Mouse (Mus musculus) liver, embryonic 14.5 days (tissue): ENCODE measurements around the gene Prpsap2. TPM values are rescaled to one million over a fixed set of nuclear protein-coding genes. Genes with fewer than 3 reads are reported as not detected.

Experiments
- ATAC-seq: fragments of 200-750 bp; cut with Nextera tagmentation; 2 replicates; pipeline ENCODE4 v1.8.0; 2017; ENCODE audit warnings: moderate number of reproducible peaks, mild to moderate bottlenecking, moderate library complexity; ENCODE audit not compliant: insufficient read depth
- DNase-seq, 3 experiments: peaks; one replicate each; pipeline ENCODE4 v3.0.0-alpha.2; 2012 to 2013; ENCODE audit warnings: low read depth in 3 of 3, low spot score in 3 of 3
- H3K27ac ChIP-seq: fragments of 300-500 bp; sonication (generic); 2 replicates; pipeline ENCODE4 v1.5.1; 2014; ENCODE audit warnings: moderate library complexity, mild to moderate bottlenecking, control low read depth, inconsistent platforms
- H3K27me3 ChIP-seq: fragments of 300-500 bp; sonication (generic); 2 replicates; pipeline ENCODE4 v1.6.1; 2014; ENCODE audit warnings: mild to moderate bottlenecking, low read length, moderate library complexity; ENCODE audit not compliant: control insufficient read depth, insufficient read depth
- H3K36me3 ChIP-seq: fragments of 300-500 bp; sonication (generic); replicated peaks from 2 replicates; pipeline ENCODE4 v1.6.1; 2014; ENCODE audit warnings: low read depth; ENCODE audit not compliant: control insufficient read depth, insufficient read depth
- H3K4me1 ChIP-seq, 2 experiments: fragments of 200-500 bp in 1 of 2; fragments of 300-500 bp in 1 of 2; sonication (generic) in 1 of 2; replicated peaks; 2 replicates each; pipeline ENCODE4 v1.6.1; 2012 to 2014; ENCODE audit warnings: antibody characterized with exemption in 1 of 2, inconsistent platforms in 1 of 2, low read length in 1 of 2; ENCODE audit not compliant: control insufficient read depth in 2 of 2, insufficient read depth in 2 of 2
- H3K4me2 ChIP-seq: fragments of 300-500 bp; sonication (generic); 2 replicates; pipeline ENCODE4 v1.6.1; 2014; ENCODE audit warnings: low read depth, mild to moderate bottlenecking, control low read depth, moderate library complexity
- H3K4me3 ChIP-seq, 2 experiments: fragments of 200-500 bp in 1 of 2; fragments of 300-500 bp in 1 of 2; sonication (generic) in 1 of 2; 2 replicates each; pipeline ENCODE4 v1.5.1; 2012 to 2014; ENCODE audit warnings: low read depth in 2 of 2, low read length in 2 of 2, mild to moderate bottlenecking in 2 of 2, control low read depth in 1 of 2, inconsistent platforms in 1 of 2, moderate library complexity in 1 of 2; ENCODE audit not compliant: insufficient read depth in 1 of 2
- H3K9ac ChIP-seq: fragments of 300-500 bp; sonication (generic); replicated peaks from 2 replicates; pipeline ENCODE4 v1.6.1; 2014; ENCODE audit warnings: mild to moderate bottlenecking, control low read depth, moderate library complexity
- H3K9me3 ChIP-seq: fragments of 300-500 bp; sonication (generic); 2 replicates; pipeline ENCODE4 v1.6.1; 2016; ENCODE audit warnings: low read length, mixed read lengths; ENCODE audit not compliant: control insufficient read depth
- CTCF ChIP-seq: IDR thresholded peaks from 2 replicates; pipeline ENCODE4 v1.5.1; 2016; ENCODE audit warnings: antibody characterized with exemption, low read depth, control low read depth
- EP300 ChIP-seq: IDR thresholded peaks from 2 replicates; pipeline ENCODE4 v1.6.1; 2016; ENCODE audit warnings: antibody characterized with exemption, low read depth
- WGBS: fragments of 180-500 bp; shearing (Covaris S2); extraction: QIAGEN DNeasy Blood & Tissue Kit; methylation state at CpG from one replicate; pipeline ENCODE4 v1.1.7; 2014; ENCODE audit not compliant: insufficient replicate concordance; 5-methylcytosine and 5-hydroxymethylcytosine counted together
- polyA plus RNA-seq, 2 experiments: library from polyadenylated mRNA; depleted of rRNA in 1 of 2; stranded (reverse) in 1 of 2; unstranded in 1 of 2; fragments of >200 nt; fragmentation: Nextera tagmentation in 1 of 2; extraction: Ambion mirVana in 1 of 2; gene quantifications; 2 replicates each; pipeline versions ENCODE4 v1.2.1 to v1.2.3; 2012 to 2014

The Prpsap2 gene
- polyA plus RNA-seq, 2 experiments, result 6.1 to 6.9 TPM

DNA sequence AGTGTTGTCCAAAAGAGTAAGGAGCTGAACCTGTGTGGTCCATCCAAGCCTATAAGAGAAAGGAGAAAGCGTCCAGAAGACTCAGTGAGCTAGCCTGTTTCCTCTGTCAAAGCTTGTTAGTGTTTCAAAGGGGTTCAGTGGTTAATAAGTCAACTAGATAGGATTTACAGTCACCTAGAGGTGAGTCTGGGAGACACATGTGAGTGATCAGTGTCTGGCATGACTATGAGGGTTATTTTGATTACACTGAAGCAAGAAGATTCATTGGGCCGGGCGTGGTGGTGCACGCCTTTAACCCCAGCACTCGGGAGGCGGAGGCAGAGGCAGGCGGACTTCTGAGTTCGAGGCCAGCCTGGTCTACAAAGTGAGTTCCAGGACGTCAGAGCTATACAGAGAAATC lies 16.1 kb downstream of the Prpsap2 start:
- Histone ChIP-seq H3K4me2 (no peak overlapping the region), H3K9ac (no peak overlapping the region), H3K4me1 (no peaks in the 10 kb centered on the region), H3K27me3 (no peaks in the 10 kb centered on the region), H3K9me3 (no peaks in the 10 kb centered on the region), H3K4me3 (no peak overlapping the region), H3K27ac (no peak overlapping the region), H3K36me3 (no peaks in the 10 kb centered on the region; the same call in none of the 2 replicates)
- ATAC-seq, result no peak
- 85% methylated on average over 9 of the region's 9 CpGs for WGBS
- DNase-seq, result no peak
- TF ChIP-seq EP300 (no peak), CTCF (no peak)

- no peaks in the 10 kb centered on the region for H3K27me3 ChIP-seq
- no peak for ATAC-seq
- no peak overlapping the region for H3K4me2 ChIP-seq
- H3K9ac ChIP-seq, result no peak overlapping the region
- H3K36me3 ChIP-seq, result no peaks in the 10 kb centered on the region; the same call in 1 of the 2 replicates
- peak; percentile 33 for TF ChIP-seq CTCF
- TF ChIP-seq EP300, result no peak
- no peaks in the 10 kb centered on the region for H3K4me1 ChIP-seq
- no peak overlapping the region for H3K27ac ChIP-seq
- WGBS, result 47% methylated on average over 3 of the region's 3 CpGs
- DNase-seq, result no peak
- no peaks in the 10 kb centered on the region for H3K9me3 ChIP-seq
- no peak overlapping the region for H3K4me3 ChIP-seq
Observed at GRCm38 (mm10) chr11:61744460-61744859, 17.4 kb downstream of the Prpsap2 start.

DNA sequence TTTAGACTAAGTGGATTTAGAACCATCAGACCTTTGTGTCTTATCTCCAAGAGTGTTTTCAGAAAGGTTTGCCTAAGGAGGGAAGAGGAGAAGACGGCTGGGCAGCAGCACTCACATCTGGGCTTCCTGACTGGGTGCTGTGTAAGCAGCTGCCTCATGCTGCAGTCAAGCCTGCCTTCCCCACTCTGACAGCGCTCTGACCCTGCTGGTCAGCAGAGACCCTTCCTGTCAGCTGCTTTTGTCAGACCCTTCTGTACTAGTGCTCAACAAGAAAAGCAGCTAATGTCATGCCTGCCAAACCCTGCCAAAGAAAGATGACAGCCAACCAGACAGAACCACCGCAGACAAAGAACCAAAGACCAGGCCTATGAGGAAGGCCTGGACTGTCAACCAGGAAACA lies 18.1 kb downstream of the Prpsap2 start:
- Histone ChIP-seq H3K9me3 (no peaks in the 10 kb centered on the region), H3K9ac (no peak overlapping the region), H3K4me3 (no peak overlapping the region), H3K27me3 (no peaks in the 10 kb centered on the region), H3K36me3 (no peaks in the 10 kb centered on the region; the same call in 1 of the 2 replicates), H3K4me1 (no peaks in the 10 kb centered on the region), H3K27ac (no peak overlapping the region), H3K4me2 (no peak overlapping the region)
- DNase-seq (no peak), ATAC-seq (no peak)
- TF ChIP-seq CTCF (no peak), EP300 (no peak)
- 70% methylated on average over 3 of the region's 3 CpGs for WGBS

GRCm38 (mm10) chr11:61740500-61740899 lies 21.4 kb downstream of the Prpsap2 start:
- DNase-seq, result no peak
- Histone ChIP-seq H3K4me2 (no peak overlapping the region), H3K36me3 (no peaks in the 10 kb centered on the region; the same call in 1 of the 2 replicates), H3K4me1 (no peaks in the 10 kb centered on the region), H3K27ac (no peak overlapping the region), H3K4me3 (no peak overlapping the region), H3K9me3 (no peaks in the 10 kb centered on the region), H3K27me3 (no peaks in the 10 kb centered on the region), H3K9ac (no peak overlapping the region)
- 66% methylated on average over 1 of the region's 1 CpGs for WGBS
- TF ChIP-seq EP300, result no peak
- peak; percentile 28; the same call in 1 of the 2 replicates for TF ChIP-seq CTCF
- no peak for ATAC-seq

GRCm38 (mm10) chr11:61737290-61737689 lies 24.6 kb downstream of the Prpsap2 start:
- Histone ChIP-seq H3K27me3 (no peaks in the 10 kb centered on the region), H3K9ac (no peak overlapping the region), H3K27ac (no peak overlapping the region), H3K36me3 (no peaks in the 10 kb centered on the region), H3K9me3 (no peaks in the 10 kb centered on the region), H3K4me1 (no peaks in the 10 kb centered on the region), H3K4me2 (no peak overlapping the region), H3K4me3 (no peak overlapping the region)
- ATAC-seq, result no peak
- no peak for DNase-seq
- WGBS, result 60% methylated on average over 1 of the region's 1 CpGs
- TF ChIP-seq CTCF, result no peak
- no peak for TF ChIP-seq EP300
